Mouse (Mus musculus) limb, embryonic 11.5 days (tissue): ENCODE results near the gene Cdk19. TPM values are rescaled to one million over a fixed set of nuclear protein-coding genes. Genes with fewer than 3 reads are reported as not detected.

Source experiments
- ATAC-seq: fragments of 200-750 bp; cut with Nextera tagmentation; 2 replicates; pipeline ENCODE4 v1.8.0; 2017; ENCODE audit warnings: low read depth; ENCODE audit not compliant: insufficient number of reproducible peaks, low FRiP score, low TSS enrichment
- DNase-seq: peaks from one replicate; pipeline ENCODE4 v3.0.0-alpha.2; 2015; ENCODE audit warnings: low spot score
- H3K27ac ChIP-seq: fragments of 300-500 bp; sonication (generic); replicated peaks from 2 replicates; pipeline ENCODE4 v1.5.1; 2014; ENCODE audit warnings: low read depth, mild to moderate bottlenecking, low read length
- H3K27me3 ChIP-seq: fragments of 300-500 bp; sonication (generic); 2 replicates; pipeline ENCODE4 v1.6.1; 2014; ENCODE audit warnings: mild to moderate bottlenecking, low read length, mixed read lengths; ENCODE audit not compliant: control insufficient read depth, insufficient read depth
- H3K36me3 ChIP-seq: fragments of 300-500 bp; sonication (generic); 2 replicates; pipeline ENCODE4 v1.6.1; 2014; ENCODE audit warnings: mild to moderate bottlenecking, low read length, moderate library complexity, mixed read lengths; ENCODE audit not compliant: control insufficient read depth, insufficient read depth
- H3K4me1 ChIP-seq: fragments of 300-500 bp; sonication (generic); 2 replicates; pipeline ENCODE4 v1.6.1; 2014; ENCODE audit warnings: low read length, mixed read lengths; ENCODE audit not compliant: control insufficient read depth, insufficient read depth
- H3K4me2 ChIP-seq: fragments of 300-500 bp; sonication (generic); 2 replicates; pipeline ENCODE4 v1.6.1; 2014; ENCODE audit warnings: low read depth, mild to moderate bottlenecking, moderate library complexity; ENCODE audit not compliant: severe bottlenecking
- H3K4me3 ChIP-seq: fragments of 300-500 bp; sonication (generic); 2 replicates; pipeline ENCODE4 v1.5.1; 2014; ENCODE audit warnings: low read depth, low read length
- H3K9ac ChIP-seq: fragments of 300-500 bp; sonication (generic); 2 replicates; pipeline ENCODE4 v1.6.1; 2014; ENCODE audit warnings: mild to moderate bottlenecking, low read length
- H3K9me3 ChIP-seq: fragments of 300-500 bp; sonication (generic); 2 replicates; pipeline ENCODE4 v1.6.1; 2016; ENCODE audit warnings: low read length; ENCODE audit not compliant: control insufficient read depth
- WGBS: fragments of 180-500 bp; shearing (Covaris S2); extraction: QIAGEN DNeasy Blood & Tissue Kit; methylation state at CpG from one replicate; pipeline ENCODE4 v1.1.7; 2014; 5-methylcytosine and 5-hydroxymethylcytosine counted together
- polyA plus RNA-seq: library from polyadenylated mRNA; unstranded; fragments of >200 nt; fragmentation: Nextera tagmentation; extraction: Ambion mirVana; gene quantifications from 2 replicates; pipeline ENCODE4 v1.2.1, GENCODE M21; 2014

Gene Cdk19
- polyA plus RNA-seq, 1 experiment from 2014 or later = 11.4 TPM

DNA sequence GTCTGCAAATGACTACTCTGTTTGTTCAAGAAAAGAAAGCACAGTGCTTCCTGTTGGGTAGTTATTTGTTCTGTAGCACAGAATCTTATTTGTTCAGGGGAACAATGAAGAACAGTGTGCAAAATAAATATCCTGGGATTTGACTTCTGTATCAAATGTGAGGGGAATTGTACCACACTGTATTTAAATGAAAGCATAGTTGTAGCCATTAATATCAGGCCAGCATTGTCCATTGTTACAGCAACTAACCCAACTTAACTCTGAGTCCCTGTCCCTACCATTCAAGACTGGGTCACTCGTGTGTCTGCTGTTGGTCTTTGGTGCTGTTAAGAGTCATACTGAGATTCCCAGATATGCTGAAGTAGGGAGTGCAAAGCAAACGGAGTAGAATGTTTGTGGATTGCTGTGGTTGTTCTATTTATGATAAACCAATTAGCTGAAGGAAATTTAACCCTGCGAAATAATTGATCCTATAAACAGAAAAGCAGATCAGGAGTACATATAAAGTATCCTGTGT is 106.8 kb downstream of the Cdk19 start:
- no peaks in the 10 kb centered on the region for H3K36me3 ChIP-seq
- WGBS = 72% methylated on average over 3 of the region's 3 CpGs
- H3K9ac ChIP-seq = no peak overlapping the region
- H3K9me3 ChIP-seq = no peaks in the 10 kb centered on the region
- ATAC-seq = no peak
- DNase-seq = no peak
- H3K27me3 ChIP-seq = no peaks in the 10 kb centered on the region
- H3K4me1 ChIP-seq = 0 out of 2 replicates have a peak, but pooled peaks cover 3% of the 10 kb centered on the region
- no peak overlapping the region for H3K4me3 ChIP-seq
- H3K27ac ChIP-seq = no peak overlapping the region
- H3K4me2 ChIP-seq = no peak overlapping the region

DNA sequence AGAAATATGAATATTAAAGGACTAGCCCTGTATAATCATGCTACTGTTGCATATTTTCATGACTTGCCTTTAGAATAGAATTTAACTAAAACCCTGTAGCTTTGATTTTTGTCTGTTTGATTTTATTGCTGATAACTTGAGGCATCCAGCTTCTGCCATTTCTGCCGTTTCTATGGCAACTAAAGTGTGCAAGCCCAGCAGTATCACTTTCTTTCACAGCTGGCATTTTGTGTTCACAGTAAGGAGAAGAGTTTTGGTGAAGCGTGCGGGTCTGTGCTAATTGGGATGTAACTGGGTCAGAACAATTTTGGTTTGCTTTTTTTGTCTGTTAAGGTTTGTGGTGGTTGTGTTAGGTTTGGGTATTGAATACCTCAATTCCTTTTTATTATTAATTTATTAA is 107.3 kb downstream of the Cdk19 start:
- 73% methylated on average over 3 of the region's 3 CpGs for WGBS
- Histone ChIP-seq H3K36me3 (no peaks in the 10 kb centered on the region), H3K9me3 (no peaks in the 10 kb centered on the region), H3K4me3 (no peak overlapping the region), H3K27ac (no peak overlapping the region), H3K9ac (no peak overlapping the region), H3K4me2 (no peak overlapping the region), H3K4me1 (peaks cover 5% of the 10 kb centered on the region; the same call in 1 of the 2 replicates), H3K27me3 (no peaks in the 10 kb centered on the region)
- DNase-seq = no peak
- no peak for ATAC-seq

DNA sequence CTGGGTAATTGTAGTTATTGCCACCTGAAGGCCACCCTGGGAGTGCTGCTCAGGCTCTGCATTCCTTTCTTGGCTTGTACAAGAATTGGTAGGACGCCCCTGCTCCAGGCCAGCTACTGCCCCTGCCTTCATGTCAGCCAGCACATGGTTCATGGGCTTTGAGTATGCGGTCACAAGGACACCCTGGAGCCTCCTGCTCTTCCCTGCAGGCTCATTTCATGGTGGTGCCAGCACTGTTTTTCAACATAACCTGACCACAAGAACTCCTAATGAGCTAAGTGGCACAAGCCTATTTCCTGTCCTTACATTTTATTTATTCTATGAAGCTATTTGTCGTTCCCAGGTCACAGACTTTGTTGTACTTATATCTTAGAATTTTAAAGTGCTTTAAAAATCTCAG is 107.9 kb downstream of the Cdk19 start:
- H3K4me2 ChIP-seq = no peak overlapping the region
- DNase-seq (no peak), ATAC-seq (no peak)
- no peak overlapping the region for H3K27ac ChIP-seq
- H3K4me1 ChIP-seq = peaks cover 10% of the 10 kb centered on the region; the same call in 1 of the 2 replicates
- no peak overlapping the region for H3K9ac ChIP-seq
- H3K36me3 ChIP-seq = no peaks in the 10 kb centered on the region
- WGBS = 54% methylated on average over 3 of the region's 3 CpGs
- H3K4me3 ChIP-seq = no peak overlapping the region
- no peaks in the 10 kb centered on the region for H3K9me3 ChIP-seq
- no peaks in the 10 kb centered on the region for H3K27me3 ChIP-seq

DNA sequence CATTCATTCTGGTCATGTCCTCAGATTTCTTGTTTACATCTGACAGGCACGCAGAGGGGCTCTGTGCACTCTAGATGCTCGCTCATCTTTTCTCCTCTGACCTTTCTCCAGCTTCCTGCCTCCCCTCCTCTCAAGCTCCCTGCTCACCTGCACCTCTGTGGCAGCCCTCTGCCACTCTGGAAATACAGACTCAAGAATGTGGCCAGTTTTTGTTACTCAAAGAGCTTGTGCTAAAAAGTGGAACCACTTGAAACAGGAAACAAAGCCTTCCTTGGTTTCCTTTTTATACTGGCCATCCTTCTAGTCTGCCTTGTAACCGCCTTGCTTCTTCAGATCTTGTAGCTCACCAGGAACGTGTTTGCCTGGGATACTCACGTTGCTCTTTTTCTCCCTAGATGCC is 108.6 kb downstream of the Cdk19 start:
- ATAC-seq (no peak), DNase-seq (no peak)
- no peak overlapping the region for H3K4me3 ChIP-seq
- H3K27ac ChIP-seq = no peak overlapping the region
- H3K4me2 ChIP-seq = no peak overlapping the region
- H3K36me3 ChIP-seq = no peaks in the 10 kb centered on the region
- H3K9me3 ChIP-seq = no peaks in the 10 kb centered on the region
- WGBS = 55% methylated on average over 5 of the region's 5 CpGs
- H3K27me3 ChIP-seq = no peaks in the 10 kb centered on the region
- no peak overlapping the region for H3K9ac ChIP-seq
- H3K4me1 ChIP-seq = peaks cover 10% of the 10 kb centered on the region; the same call in 1 of the 2 replicates

DNA sequence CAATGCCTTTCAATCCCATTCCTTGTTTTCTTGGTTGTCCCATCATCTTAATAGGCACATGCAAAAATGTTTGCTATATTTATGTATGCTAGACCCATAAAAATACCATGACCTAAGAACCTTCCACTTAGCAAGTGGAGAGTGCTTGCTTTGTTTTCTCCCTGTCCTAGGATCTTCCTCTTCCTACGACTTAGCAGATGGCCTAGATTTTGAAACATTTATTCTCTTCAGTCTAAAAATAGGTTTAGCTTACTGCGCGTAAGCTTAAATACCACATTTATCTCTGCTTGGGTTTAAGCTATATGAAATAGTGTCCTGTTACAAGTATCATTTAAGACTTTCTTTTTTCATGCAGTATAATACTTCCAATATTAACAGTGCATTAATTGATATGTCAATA is 109.1 kb downstream of the Cdk19 start:
- no peak overlapping the region for H3K9ac ChIP-seq
- 88% methylated on average over 3 of the region's 3 CpGs for WGBS
- H3K27me3 ChIP-seq = no peaks in the 10 kb centered on the region
- peaks cover 10% of the 10 kb centered on the region; the same call in 1 of the 2 replicates for H3K4me1 ChIP-seq
- no peak for DNase-seq
- H3K4me2 ChIP-seq = no peak overlapping the region
- H3K9me3 ChIP-seq = no peaks in the 10 kb centered on the region
- ATAC-seq = no peak
- H3K36me3 ChIP-seq = no peaks in the 10 kb centered on the region
- H3K4me3 ChIP-seq = no peak overlapping the region
- no peak overlapping the region for H3K27ac ChIP-seq

DNA sequence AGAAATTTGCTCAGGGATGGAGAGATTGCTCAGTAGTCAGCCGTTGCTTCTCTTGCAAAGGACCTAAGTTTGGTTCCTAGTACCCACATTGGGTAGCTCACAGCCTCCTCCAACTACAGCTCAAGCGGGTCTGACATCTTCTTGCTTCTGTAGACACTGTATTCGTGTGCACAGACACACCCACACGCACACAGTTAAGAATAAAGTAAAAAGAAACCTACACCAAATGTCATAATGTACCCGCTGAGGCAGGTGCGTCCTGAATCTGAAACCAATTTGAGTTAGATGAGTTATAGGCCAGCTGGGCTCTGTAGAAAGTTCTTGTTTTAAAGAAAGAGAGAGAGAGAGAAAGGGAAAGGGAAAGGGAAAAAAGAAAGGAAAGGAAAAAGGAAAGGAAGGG is 110.2 kb downstream of the Cdk19 start:
- no peak for ATAC-seq

DNA sequence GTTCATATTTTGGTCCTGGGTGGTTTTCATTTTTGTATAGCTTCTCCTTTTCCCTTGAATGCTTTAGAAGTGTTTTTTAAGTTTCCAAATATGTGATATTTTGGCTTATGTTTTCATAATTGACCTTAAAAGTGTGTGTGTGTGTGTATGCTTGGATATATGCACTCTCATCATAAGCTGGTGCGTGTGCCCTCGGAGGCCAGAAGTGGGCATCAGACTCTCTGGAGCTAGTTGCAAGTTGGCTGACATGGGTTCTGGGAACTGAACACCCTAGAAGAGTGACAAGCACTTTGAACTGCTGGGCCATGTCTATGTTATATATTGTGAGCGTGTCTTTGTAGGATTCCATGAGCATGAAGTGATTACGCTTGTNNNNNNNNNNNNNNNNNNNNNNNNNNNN is 110.8 kb downstream of the Cdk19 start:
- H3K9ac ChIP-seq = no peak overlapping the region
- H3K4me2 ChIP-seq = no peak overlapping the region
- ATAC-seq = no peak
- whole genome bisulfite sequencing = 97% methylated on average over 4 of the region's 4 CpGs
- peaks cover 10% of the 10 kb centered on the region; the same call in 1 of the 2 replicates for H3K4me1 ChIP-seq
- H3K27me3 ChIP-seq = no peaks in the 10 kb centered on the region
- H3K27ac ChIP-seq = no peak overlapping the region
- H3K36me3 ChIP-seq = no peaks in the 10 kb centered on the region
- H3K9me3 ChIP-seq = no peaks in the 10 kb centered on the region
- H3K4me3 ChIP-seq = no peak overlapping the region
- DNase-seq = no peak

More for the DNA sequence above, 110.2 kb downstream of the Cdk19 start:
- Histone ChIP-seq H3K36me3 (no peaks in the 10 kb centered on the region), H3K4me3 (no peak overlapping the region), H3K9ac (no peak overlapping the region), H3K9me3 (no peaks in the 10 kb centered on the region), H3K4me2 (no peak overlapping the region), H3K27ac (no peak overlapping the region), H3K27me3 (no peaks in the 10 kb centered on the region), H3K4me1 (peaks cover 10% of the 10 kb centered on the region; the same call in 1 of the 2 replicates)
- no peak for DNase-seq
- WGBS = 91% methylated on average over 6 of the region's 6 CpGs

DNA sequence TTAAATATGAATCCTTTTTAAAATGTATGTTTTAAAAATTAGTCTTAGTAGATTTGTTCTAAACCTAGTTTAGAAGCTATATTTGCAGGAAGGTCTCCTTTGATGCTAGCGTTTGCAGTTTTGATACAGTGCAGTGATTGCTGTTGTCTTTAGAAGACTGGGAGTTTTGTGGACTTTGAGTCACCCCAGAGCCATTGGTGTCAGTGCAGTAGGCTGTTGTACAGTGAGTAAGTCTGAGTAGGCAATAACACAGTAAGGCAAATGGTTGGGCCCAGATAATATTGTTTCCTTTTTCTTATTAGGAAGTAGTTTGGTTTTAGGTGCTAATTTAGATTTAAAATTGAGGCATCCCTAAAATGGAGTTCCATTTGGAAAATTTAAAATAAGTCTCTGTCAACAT is 117.8 kb downstream of the Cdk19 start:
- 92% methylated on average over 1 of the region's 1 CpGs for WGBS
- Histone ChIP-seq H3K4me3 (no peak overlapping the region), H3K4me1 (no peaks in the 10 kb centered on the region), H3K9ac (no peak overlapping the region), H3K36me3 (no peaks in the 10 kb centered on the region), H3K4me2 (no peak overlapping the region), H3K27ac (no peak overlapping the region), H3K9me3 (no peaks in the 10 kb centered on the region), H3K27me3 (no peaks in the 10 kb centered on the region)
- ATAC-seq (no peak), DNase-seq (no peak)

DNA sequence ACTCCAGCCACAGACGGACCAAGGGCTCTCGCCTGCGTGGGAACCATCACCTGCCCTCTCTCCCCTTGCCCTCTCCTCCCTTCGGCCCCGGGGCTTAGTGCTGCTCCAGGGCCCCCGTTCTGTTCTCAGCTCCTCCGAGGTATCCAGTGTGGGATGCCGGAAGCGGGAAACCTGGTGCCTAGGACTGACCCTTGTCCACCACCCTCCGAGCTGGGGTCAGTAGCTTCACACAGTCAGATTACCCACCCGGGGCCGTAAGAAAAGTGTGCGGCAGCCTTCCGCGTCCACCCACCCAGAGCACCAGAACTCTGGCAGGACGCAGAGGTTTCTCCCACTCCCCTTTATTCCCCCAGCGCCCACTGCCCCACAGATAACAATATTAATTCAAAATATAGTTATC is 119.8 kb downstream of the Cdk19 start:
- Histone ChIP-seq H3K4me3 (no peak overlapping the region), H3K4me2 (no peak overlapping the region), H3K27me3 (no peaks in the 10 kb centered on the region), H3K27ac (no peak overlapping the region), H3K9me3 (no peaks in the 10 kb centered on the region), H3K9ac (no peak overlapping the region), H3K36me3 (no peaks in the 10 kb centered on the region), H3K4me1 (no peaks in the 10 kb centered on the region)
- DNase-seq (no peak), ATAC-seq (no peak)
- WGBS = 95% methylated on average over 17 of the region's 17 CpGs
